Mouse (Mus musculus) liver, adult 2 months (tissue): ENCODE measurements around the gene St3gal2.

Source experiments
- CTCF ChIP-seq: fragments of 200-500 bp; IDR thresholded peaks from 2 replicates; pipeline ENCODE4 v1.5.1; 2011; ENCODE audit warnings: low read depth, low read length, control low read depth
- POLR2A ChIP-seq: fragments of 200-500 bp; IDR thresholded peaks from 2 replicates; pipeline ENCODE4 v1.6.1; 2011; ENCODE audit warnings: low read length, control low read depth; ENCODE audit not compliant: insufficient read depth; ENCODE audit errors: extremely low read depth

DNA sequence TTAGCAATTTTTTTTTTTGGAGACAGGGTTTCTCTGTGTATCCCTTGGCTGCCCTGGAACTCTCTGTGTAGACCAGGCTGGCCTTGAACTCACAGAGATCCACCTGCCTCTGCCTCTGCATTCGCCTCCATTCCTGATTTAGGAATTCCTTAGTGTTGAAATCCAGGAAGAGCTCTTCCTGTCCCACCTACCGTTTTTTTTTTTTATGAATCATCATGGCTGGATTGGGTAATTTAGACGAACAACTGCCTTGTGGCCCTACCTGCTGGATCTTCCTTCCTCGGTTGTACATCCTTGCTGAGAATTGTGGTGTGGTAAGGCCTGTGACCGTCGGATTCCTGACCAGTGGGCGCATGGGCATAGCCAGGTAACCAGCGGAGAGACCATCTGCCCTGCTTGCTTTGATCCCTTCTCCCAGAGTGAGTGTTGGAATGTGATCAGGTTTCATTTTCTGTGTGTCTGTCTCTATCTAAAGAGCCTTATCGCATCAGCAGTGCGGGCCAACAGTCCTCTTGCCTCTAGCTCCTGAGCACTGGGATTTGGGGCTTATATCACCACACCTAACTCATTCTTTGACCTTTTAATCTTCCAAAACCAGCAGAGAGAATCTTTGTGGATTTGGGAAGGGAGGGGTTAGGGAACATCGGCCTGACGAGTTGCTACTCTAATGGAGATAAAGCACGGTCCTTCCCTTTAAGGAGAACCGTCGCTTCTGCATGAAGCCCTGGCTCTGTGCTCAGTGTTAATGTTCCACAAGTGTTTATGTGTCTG lies 21.1 kb downstream of the St3gal2 start:
- no peak for TF ChIP-seq CTCF
- no peak for TF ChIP-seq POLR2A
